Mouse (Mus musculus): ENCODE measurements around the gene Tulp3. TPM values are rescaled to one million over a fixed set of nuclear protein-coding genes. Genes with fewer than 3 reads are reported as not detected.

The Tulp3 gene
- polyA plus RNA-seq, 1 experiment from 2014 or later: 79.6 TPM

DNA sequence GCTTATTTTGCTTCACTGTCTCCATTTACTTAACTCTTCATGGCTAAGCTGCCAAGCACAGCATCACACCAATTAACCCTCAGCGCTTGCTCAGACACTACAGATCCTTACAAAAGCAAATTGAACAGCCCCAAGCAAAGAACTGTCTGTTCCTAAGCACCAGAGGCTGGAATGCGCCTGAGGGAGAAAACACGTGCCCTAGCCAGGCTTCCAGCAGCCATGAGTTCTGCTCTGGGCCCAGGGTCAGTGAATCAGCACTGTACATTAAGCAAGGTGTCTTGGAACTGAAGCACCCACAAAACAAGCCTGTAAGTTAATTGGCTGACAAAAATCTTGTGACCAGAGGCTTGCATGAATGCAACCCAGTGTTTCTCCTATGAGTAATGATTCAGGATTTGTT, 73.5 kb downstream of the Tulp3 start:
- POLR2A ChIA-PET: interaction anchor here (1.4 kb wide), 1 partner anchor 35 kb away, joined by 3 read pairs; no protein-coding TSS in a partner anchor
- peak; percentile 94 for DNase-seq (ENCODE audit: low read depth, low spot score)
- no peak for TF ChIP-seq CTCF (IDR thresholded peaks at IDR 0.05)
- CTCF ChIA-PET: interaction anchor here (1.6 to 2.6 kb wide), 3 partner anchors 10 to 20 kb away, joined by 3 to 12 read pairs (median 9); no protein-coding TSS in a partner anchor
- ATAC-seq: peak; percentile 92
- in situ Hi-C loops (cut with MboI; ENCODE audit: low pct_unique_long_range_greater_than_20kb): loop anchor here (25.0 kb wide), 1 partner anchor 945 kb away; no protein-coding TSS in a partner anchor
- no peaks in the 10 kb centered on the region for H3K27me3 ChIP-seq

GRCm38 (mm10) chr6:128280472-128281145, 75.0 kb downstream of the Tulp3 start:
- no peak for TF ChIP-seq CTCF (IDR thresholded peaks at IDR 0.05)
- CTCF ChIA-PET: no interaction called here
- in situ Hi-C loops (cut with MboI; ENCODE audit: low pct_unique_long_range_greater_than_20kb): loop anchor here (25.0 kb wide), 1 partner anchor 943 kb away; no protein-coding TSS in a partner anchor
- no peak for ATAC-seq
- POLR2A ChIA-PET: no interaction called here
- no peaks in the 10 kb centered on the region for H3K27me3 ChIP-seq
- DNase-seq (ENCODE audit: low read depth, low spot score): no peak

DNA sequence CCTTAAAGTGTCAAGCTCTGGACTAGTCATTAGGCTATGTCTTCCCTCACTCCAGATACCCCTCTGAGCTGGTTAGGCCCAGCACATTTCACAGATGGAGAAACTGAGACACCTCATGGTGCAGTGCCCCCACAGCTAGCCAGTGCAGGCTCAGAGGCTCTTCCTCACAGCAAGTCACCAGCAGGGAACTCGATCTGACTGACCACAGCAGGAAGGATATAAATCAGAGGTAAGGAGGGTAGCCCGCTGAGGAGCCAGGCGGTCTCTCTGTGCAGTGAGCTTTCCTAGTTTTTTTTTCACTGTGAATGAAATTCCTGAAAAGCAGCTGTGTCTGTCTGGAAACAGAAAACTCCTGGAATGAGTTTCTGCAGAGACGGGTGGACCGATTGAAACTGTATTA, 76.0 kb downstream of the Tulp3 start:
- DNase-seq (ENCODE audit: low read depth, low spot score) (no peak), ATAC-seq (no peak)
- ChIA-PET POLR2A (no interaction called here), CTCF (interaction anchor here (1.3 kb wide), 1 partner anchor 21 kb away, joined by 3 read pairs; no protein-coding TSS in a partner anchor)
- in situ Hi-C loops (cut with MboI; ENCODE audit: low pct_unique_long_range_greater_than_20kb): loop anchor here (25.0 kb wide), 1 partner anchor 942 kb away; no protein-coding TSS in a partner anchor
- no peak for TF ChIP-seq CTCF (IDR thresholded peaks at IDR 0.05)
- H3K27me3 ChIP-seq: no peaks in the 10 kb centered on the region

- POLR2A ChIA-PET: interaction anchor here (1.0 kb wide), 1 partner anchor 19 kb away, joined by 4 read pairs; no protein-coding TSS in a partner anchor
- DNase-seq (ENCODE audit: low read depth, low spot score) (no peak), ATAC-seq (no peak)
- no peak for TF ChIP-seq CTCF (IDR thresholded peaks at IDR 0.05)
- in situ Hi-C loops (cut with MboI; ENCODE audit: low pct_unique_long_range_greater_than_20kb): loop anchor here (25.0 kb wide), 1 partner anchor 942 kb away; no protein-coding TSS in a partner anchor
- CTCF ChIA-PET: interaction anchor here (1.3 kb wide), 1 partner anchor 20 kb away, joined by 3 read pairs; no protein-coding TSS in a partner anchor
- H3K27me3 ChIP-seq: no peaks in the 10 kb centered on the region
These were observed 76.6 kb downstream of the Tulp3 start for GRCm38 (mm10) chr6:128279099-128279498.

GRCm38 (mm10) chr6:128277132-128278085, 78.2 kb downstream of the Tulp3 start:
- no peaks in the 10 kb centered on the region for H3K27me3 ChIP-seq
- CTCF ChIA-PET: interaction anchor here (1.1 kb wide), 1 partner anchor 9 kb away, joined by 5 read pairs; no protein-coding TSS in a partner anchor
- POLR2A ChIA-PET: no interaction called here
- TF ChIP-seq CTCF (IDR thresholded peaks at IDR 0.05): no peak
- ATAC-seq: no peak
- DNase-seq (ENCODE audit: low read depth, low spot score): no peak
- in situ Hi-C loops (cut with MboI; ENCODE audit: low pct_unique_long_range_greater_than_20kb): loop anchor here (25.0 kb wide), 1 partner anchor 940 kb away; no protein-coding TSS in a partner anchor

GRCm38 (mm10) chr6:128276349-128276748, 79.3 kb downstream of the Tulp3 start:
- in situ Hi-C loops (cut with MboI; ENCODE audit: low pct_unique_long_range_greater_than_20kb): loop anchor here (25.0 kb wide), 1 partner anchor 939 kb away; no protein-coding TSS in a partner anchor
- ChIA-PET POLR2A (no interaction called here), CTCF (no interaction called here)
- H3K27me3 ChIP-seq: no peaks in the 10 kb centered on the region
- no peak for TF ChIP-seq CTCF (IDR thresholded peaks at IDR 0.05)
- ATAC-seq (no peak), DNase-seq (ENCODE audit: low read depth, low spot score) (no peak)

DNA sequence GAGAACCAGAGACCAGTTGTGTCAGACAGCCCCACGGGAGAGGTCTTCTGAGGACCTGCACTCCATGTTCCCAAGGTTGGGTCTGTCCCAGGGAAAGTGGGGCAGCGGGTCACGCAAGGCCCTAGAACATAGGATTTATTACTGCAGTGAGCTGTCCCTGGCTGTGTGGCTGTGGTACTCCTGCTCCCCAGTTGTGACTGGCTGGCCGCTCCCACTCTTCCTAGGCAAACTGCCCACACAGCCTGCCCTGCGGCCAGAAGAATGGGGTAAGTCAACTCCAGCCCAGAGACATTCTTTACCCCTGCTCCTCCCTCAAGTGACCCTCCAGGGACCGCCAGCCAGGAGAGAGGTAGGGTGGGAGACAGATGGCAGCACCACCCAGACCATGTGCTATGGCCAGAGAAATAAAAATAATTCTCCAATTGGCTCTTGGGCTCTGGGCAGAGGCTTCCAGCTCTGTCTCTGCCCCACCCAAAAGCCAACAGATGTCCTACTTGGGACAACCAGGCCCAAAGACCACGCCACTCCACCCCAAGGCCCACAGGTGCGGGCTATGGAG, 80.1 kb downstream of the Tulp3 start:
- ATAC-seq (no peak), DNase-seq (ENCODE audit: low read depth, low spot score) (no peak)
- in situ Hi-C loops (cut with MboI; ENCODE audit: low pct_unique_long_range_greater_than_20kb): loop anchor here (25.0 kb wide), 1 partner anchor 938 kb away; no protein-coding TSS in a partner anchor
- H3K27me3 ChIP-seq: no peaks in the 10 kb centered on the region
- CTCF ChIA-PET: interaction anchor here (0.9 kb wide), 1 partner anchor 11 kb away, joined by 3 read pairs; no protein-coding TSS in a partner anchor
- POLR2A ChIA-PET: no interaction called here
- no peak for TF ChIP-seq CTCF (IDR thresholded peaks at IDR 0.05)

GRCm38 (mm10) chr6:128273507-128273906, 82.1 kb downstream of the Tulp3 start:
- ATAC-seq: no peak
- POLR2A ChIA-PET: interaction anchor here (0.6 kb wide), 1 partner anchor 208 kb away, joined by 5 read pairs; no protein-coding TSS in a partner anchor
- TF ChIP-seq CTCF (IDR thresholded peaks at IDR 0.05): no peak
- H3K27me3 ChIP-seq: no peaks in the 10 kb centered on the region
- in situ Hi-C loops (cut with MboI; ENCODE audit: low pct_unique_long_range_greater_than_20kb): no loop called here
- CTCF ChIA-PET: no interaction called here
- no peak for DNase-seq (ENCODE audit: low read depth, low spot score)

DNA sequence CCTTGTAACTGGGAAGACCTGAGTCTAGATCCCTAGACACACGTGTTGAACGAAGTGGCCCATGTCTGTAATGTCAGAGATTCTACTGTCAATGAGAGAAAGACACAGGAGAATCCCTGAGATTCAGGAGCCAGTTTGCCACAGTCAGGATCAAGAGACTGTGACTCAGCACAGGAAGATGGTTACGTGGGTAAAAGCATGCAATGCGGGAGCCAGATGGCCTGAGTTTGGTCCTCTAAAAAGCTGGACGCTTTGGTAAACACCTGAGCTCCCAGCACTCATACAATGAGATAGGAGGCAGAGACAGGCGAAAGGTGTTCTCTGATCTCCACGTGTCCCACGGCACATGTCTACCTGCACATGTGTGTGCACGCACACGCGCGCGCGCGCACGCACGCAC, 82.9 kb downstream of the Tulp3 start:
- POLR2A ChIA-PET: no interaction called here
- CTCF ChIA-PET: interaction anchor here (1.8 kb wide), 1 partner anchor 13 kb away, joined by 5 read pairs; no protein-coding TSS in a partner anchor

More for the DNA sequence above, 82.9 kb downstream of the Tulp3 start:
- in situ Hi-C loops (cut with MboI; ENCODE audit: low pct_unique_long_range_greater_than_20kb): no loop called here
- no peak for DNase-seq (ENCODE audit: low read depth, low spot score)
- TF ChIP-seq CTCF (IDR thresholded peaks at IDR 0.05): no peak
- ATAC-seq: no peak
- no peaks in the 10 kb centered on the region for H3K27me3 ChIP-seq

Other genes with a start within 250 kb of the Tulp3 start
- gene Tspan9, start 212.3 kb downstream of the Tulp3 start, polyA plus RNA-seq (2021): 135 TPM
- 6.1 TPM for gene Tead4, start 55.0 kb downstream of the Tulp3 start, polyA plus RNA-seq (2021)
- gene Rhno1, start 7.1 kb upstream of the Tulp3 start, polyA plus RNA-seq (2021): 47.2 TPM
- gene Foxm1, start 7.1 kb upstream of the Tulp3 start, polyA plus RNA-seq (2021): 45.4 TPM
- gene Tex52, start 19.6 kb upstream of the Tulp3 start, polyA plus RNA-seq (2021): 0.44 TPM
- not detected for gene Gm44596, start 19.7 kb upstream of the Tulp3 start, polyA plus RNA-seq (2021)
- 38.9 TPM for gene Nrip2, start 43.4 kb upstream of the Tulp3 start, polyA plus RNA-seq (2021)
- 20.4 TPM for gene Itfg2, start 69.1 kb upstream of the Tulp3 start, polyA plus RNA-seq (2021)
- 284 TPM for gene Fkbp4, start 82.8 kb upstream of the Tulp3 start, polyA plus RNA-seq (2021)
- gene Pzp, start 170.9 kb upstream of the Tulp3 start, polyA plus RNA-seq (2021): 0.04 TPM
- gene A2ml1, start 225.8 kb upstream of the Tulp3 start, polyA plus RNA-seq (2021): 0.12 TPM